Mouse (Mus musculus) spleen, adult 18-20 months (tissue): ENCODE measurements around the gene Urah.

Source experiments
- DNase-seq, 2 experiments: peaks; one replicate each; pipeline ENCODE4 v3.0.0; 2022; ENCODE audit warnings: mixed read lengths in 2 of 2

Gene Urah

GRCm38 (mm10) chr7:140840750-140841735, 6.2 kb downstream of the Urah start:
- DNase-seq, result no peak

- no peak for DNase-seq
Observed at GRCm38 (mm10) chr7:140843806-140844205, 9.0 kb downstream of the Urah start.

GRCm38 (mm10) chr7:140844905-140845665, 10.3 kb downstream of the Urah start, which contains the start of gene Scgb1c1:
Gene Scgb1c1, plus strand, starts transcription at chr7:140845547.
- DNase-seq, result peak; percentile 73 to 93

DNA sequence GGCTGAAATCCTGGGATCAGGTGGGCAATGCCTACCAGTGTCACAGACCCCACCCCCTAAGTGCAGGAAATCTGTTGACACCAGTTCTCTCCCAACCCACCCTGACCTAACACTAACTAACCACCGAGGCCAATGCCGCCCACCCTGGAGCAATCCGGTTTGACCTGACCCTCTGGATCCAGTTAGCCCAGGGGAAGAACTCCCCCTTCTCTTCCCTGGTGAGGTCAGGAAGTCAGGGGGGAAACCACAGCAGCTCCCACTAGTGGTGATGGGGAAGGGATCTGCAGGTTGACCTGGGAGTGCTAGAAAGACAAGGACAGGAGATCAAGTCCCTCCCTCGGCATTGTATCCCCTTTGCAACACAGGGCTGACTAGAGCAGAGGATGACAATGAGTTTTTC, 10.9 kb downstream of the Urah start:
- no peak for DNase-seq

DNA sequence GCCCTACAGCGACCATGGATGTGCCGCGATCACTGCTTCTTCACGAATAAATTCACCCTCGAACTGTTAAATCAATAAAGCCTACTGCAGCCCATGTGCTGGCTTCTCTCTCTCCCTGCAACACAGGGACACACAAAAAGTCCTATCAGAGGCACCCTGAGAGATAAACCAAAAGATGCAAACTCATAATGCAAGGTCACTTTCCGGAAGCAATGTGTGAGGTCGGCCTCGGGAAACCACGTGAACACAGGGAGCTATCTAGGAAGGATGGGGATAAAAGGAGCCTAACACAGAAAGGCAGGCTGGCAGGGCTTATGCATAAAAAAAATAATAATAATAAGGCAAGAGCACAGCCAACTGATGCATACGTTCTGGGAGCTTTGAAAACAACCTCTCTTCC, 11.9 kb downstream of the Urah start:
- no peak for DNase-seq

DNA sequence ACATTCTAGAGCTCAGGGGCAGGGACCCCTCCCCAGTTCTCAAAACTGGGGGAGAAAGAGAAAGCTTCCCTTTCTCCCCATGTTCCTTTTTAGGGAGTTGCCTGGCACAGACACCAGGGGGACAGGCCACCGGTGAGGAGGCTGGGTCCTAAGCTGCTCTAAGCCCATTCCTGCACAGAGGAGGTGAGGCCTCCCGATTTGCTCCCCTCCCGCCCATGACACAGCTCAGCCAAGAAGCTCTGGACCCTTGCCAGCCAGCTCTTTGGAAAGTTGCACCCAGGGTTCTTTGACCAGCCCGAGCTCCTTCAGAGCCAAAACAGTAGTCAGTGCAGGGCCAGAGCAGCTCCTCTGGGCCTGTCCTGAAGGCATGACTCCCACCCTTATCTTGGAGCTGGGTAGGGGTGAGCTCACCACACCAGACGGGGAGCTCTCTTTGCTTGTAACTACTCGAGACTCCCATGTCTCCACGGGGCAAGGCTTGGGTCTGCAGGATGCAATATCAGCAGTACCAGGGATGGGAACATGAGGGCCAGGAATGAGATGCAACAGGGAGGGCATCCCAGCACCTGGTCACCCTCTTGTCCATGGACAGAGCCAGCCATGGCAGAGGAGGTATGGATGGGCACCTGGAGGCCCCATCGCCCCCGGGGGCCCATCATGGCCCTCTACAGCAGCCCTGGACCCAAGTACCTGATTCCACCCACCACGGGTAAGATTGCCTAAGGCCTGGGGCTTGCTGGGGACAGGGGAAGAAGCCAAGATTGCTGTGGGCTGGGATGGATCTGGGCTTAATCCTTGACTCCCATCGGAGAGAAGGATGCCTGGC, 13.2 kb downstream of the Urah start, which contains the start of gene Odf3:
Gene Odf3, plus strand, starts transcription at position 51 of the 826 bp plus-strand sequence.
- DNase-seq, result no peak

DNA sequence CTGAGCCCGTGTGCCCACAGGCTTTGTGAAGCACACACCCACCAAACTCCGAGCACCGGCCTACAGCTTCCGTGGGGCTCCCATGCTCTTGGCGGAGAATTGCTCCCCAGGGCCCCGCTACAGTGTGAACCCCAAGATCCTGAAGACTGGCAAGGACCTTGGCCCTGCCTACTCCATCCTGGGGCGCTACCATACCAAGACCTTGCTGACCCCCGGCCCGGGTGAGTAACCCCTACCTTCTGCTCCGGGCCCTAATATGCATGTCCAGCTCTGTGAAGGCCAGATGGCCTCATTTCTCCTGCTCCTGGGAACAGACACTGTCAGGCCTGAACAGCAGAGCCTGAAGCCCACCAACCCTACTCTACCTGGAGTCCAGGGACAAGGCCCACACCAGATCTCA, 13.8 kb downstream of the Urah start:
- no peak for DNase-seq

GRCm38 (mm10) chr7:140851916-140852315, 17.1 kb downstream of the Urah start:
- DNase-seq, result no peak

- DNase-seq, result no peak
Observed at GRCm38 (mm10) chr7:140853386-140853785, 18.6 kb downstream of the Urah start.

DNA sequence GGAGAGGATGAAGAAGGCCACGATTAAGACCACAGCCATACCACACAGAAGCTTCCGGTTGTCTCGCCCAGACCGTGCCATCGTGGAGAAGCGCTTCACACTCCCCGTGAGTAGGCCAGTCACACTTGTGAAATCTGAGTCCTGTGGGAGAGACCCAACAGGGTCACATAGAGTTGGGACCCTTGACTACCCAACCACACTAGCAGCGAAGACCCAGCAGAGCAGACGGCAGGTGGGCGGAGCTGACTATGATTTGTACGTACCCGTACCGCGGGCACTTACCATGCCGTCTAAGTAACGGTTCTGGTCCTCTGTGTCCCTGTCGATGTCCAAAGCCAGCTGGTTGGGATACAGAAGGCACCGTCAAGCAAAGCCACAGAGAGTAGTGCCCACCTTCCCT, 19.7 kb downstream of the Urah start:
- DNase-seq, result no peak

- DNase-seq, result no peak
Observed at GRCm38 (mm10) chr7:140855181-140855580, 20.4 kb downstream of the Urah start.

DNA sequence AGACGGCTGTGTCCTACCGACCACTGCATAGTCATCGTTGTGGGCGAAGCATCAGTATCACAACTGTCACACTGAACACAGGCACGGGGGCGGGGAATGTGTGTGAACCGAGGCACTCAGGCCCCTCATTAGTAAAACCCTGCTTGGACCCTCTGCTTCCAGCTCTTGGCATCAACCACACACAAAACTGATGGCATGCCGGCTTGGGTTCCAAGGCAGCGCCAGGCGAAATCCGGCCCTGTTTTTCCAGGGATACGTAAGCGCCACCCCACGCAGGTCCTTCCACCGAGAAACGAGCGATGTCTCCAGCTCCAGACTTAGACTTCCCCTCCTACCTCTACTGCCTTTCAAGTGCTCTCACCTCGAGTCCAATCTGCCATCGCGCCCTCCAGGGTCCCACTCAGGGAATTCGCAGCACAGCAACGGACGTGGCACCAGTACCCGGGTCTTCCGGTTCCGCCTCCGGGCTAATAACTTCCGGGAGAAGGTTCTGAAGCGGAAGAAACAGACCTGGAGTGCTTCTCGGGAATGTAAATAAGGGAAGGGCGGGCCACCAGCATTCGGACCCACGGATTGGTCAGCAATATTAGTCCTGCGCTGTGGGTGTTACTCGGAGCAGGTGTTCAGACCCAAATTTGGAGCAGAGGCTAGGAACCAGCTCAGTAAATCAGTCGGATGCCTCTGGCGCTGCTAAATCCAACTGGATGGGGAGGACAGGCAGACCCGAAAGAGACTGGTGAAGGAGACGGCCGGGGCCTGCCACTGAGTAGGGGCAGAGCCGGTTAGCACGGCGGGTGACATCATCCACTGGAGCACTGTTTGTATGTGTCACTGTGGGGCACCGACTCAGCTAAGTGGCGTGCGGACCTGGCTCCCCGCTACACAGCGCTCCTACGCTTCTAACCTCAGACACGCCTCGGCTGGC, 21.3 kb downstream of the Urah start, which contains the start of gene Gm45785:
Gene Gm45785, minus strand, starts transcription at position 472 of the 925 bp plus-strand sequence.
- DNase-seq, result peak; percentile 66 to 67

DNA sequence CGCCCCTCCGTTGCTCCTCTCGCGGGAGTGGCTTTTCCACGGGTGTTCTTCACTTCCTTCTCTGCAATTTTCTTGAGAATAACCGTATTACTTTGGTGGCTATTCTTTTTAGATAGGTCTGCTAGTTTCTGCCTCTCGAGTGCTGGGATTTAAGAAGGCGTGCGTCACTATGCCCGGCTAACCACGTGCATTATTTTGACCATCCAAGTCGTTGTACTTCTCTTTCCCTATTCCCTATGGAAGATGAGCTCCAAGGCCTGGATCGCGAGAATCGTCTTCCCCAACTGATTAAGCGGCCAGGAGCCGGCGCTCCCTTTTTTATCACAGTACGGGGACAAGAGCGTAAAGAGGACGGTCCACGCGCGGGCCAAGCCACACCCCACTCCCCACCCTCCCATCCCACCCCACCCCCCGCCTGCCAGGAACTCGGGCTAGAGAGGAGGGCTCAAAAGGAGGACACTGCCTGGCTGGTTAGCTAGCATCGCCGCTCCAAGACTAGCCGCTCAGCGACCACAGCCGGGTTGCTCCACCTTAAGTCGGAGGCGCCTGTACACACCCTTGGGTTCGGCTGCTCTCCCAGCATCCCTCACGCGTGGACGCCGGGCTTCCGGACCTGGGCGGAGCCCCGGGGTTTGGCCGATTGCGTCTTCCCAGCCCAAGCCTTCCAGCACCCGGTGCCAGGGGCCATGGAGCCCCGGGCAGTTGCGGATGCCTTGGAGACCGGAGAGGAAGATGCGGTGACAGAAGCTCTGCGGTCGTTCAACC, 22.1 kb downstream of the Urah start, which contains the start of gene Ric8a:
Gene Ric8a, plus strand, starts transcription at position 173 of the 765 bp plus-strand sequence.
- peak; percentile 79 to 85 for DNase-seq

- no peak for DNase-seq
Observed at GRCm38 (mm10) chr7:140857550-140858505, 23.0 kb downstream of the Urah start, which contains the start of gene Bet1l. Gene Bet1l, minus strand, starts transcription at chr7:140857577.

- DNase-seq, result no peak
Observed at GRCm38 (mm10) chr7:140858746-140859145, 23.9 kb downstream of the Urah start.

- DNase-seq, result no peak
Observed at GRCm38 (mm10) chr7:140859997-140860396, 25.2 kb downstream of the Urah start.

DNA sequence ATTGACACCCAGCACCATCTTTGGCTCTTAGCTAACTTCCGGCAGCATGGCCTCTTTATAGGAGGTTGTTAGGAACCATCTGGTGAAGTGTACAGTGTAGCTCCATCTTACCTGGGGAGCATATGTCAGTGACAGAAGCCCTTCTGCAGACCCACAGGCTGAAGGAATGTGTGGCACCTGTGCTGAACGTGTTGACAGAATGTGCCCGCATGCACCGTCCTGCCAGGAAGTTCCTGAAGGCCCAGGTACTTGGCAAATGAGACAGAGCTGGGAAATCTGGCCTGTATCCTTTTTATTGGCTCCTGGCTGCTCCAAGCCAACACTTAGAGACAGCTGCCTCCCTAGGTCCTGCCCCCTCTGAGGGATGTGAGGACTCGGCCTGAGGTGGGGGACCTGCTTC, 25.9 kb downstream of the Urah start:
- no peak for DNase-seq

DNA sequence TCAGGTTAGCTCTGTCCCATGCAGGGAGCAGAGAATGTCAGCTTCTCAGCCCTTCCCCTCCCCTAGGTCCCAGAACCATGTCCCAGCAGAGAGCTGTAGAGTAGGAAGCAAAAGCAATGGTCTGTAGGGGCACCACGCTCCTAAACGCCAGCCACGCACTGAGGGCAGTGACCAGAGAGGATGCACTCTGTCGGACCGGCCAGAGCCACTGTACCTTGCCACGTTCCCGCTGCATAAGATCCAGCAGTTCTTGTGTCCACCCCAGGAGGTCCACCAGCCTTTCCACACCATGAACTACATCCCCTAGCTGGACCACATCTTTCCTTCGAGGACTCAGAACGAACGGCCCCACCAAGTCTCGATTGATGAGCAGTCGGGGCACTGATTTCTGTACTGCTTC, 29.9 kb downstream of the Urah start:
- no peak for DNase-seq

DNA sequence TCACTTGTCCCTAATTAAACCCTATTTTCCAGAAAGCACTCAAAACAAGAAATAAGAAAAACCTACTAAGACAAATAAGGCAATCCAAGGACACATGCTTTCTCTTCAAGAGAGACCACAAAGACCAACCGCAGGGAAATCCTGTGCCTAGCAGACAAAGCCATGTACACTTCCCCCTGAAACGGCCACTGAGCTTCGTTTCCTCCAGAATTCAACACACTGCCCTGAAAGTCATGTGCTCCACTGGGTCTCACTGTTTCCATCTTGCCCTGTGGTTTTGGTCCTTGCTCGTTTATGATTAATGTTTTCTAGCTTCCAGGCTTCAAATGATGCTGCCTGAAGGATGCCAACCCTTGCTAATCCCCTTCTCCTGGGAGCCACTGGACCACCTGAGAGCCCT, 39.4 kb downstream of the Urah start:
- DNase-seq, result no peak
